27 mouse cellular contexts compared by ENCODE assay signal in genomic region chr9:120007833-120008232, GRCm38 (mm10). TPM values are rescaled to one million over a fixed set of nuclear protein-coding genes. Genes with fewer than 3 reads are reported as not detected.
DNase-seq lines count a peak whose midpoint lies in the region; ATAC-seq and TF ChIP-seq lines count a peak whose summit lies in the region.
"Had no signal": no experiment of that assay in that cellular context is flagged by ENCODE, and none has a peak within 500 bp of the region (broad histone marks: within the 10 kb centered on the region; RNA-seq: fewer than 3 reads in every experiment).

No protein-coding gene starts in this region.

- intact Hi-C loops in left cerebral cortex, adult 2 months (cut with DNase I) = no loop called here

- TF ChIP-seq CTCF in left cerebral cortex, adult 2 months (IDR thresholded peaks at IDR 0.05) = peak; percentile 8; the same call in 1 of the 2 replicates

- no peak for ATAC-seq in CD4-positive, CD25-positive, alpha-beta regulatory T cell, adult 4 months
- ATAC-seq: intestine, embryonic 15.5 days; midbrain, embryonic 13.5 days had no signal

- H3K27ac ChIP-seq in left cerebral cortex, adult 2 months = no peak overlapping the region
- H3K27ac ChIP-seq: forebrain, embryonic 10.5 days; hindbrain, embryonic 14.5 days; intestine, embryonic 15.5 days; limb, embryonic 10.5 days; midbrain, embryonic 13.5 days; neural tube, embryonic 13.5 days; stomach, embryonic 15.5 days had no signal

- no peak overlapping the region for H3K4me3 ChIP-seq in left cerebral cortex, adult 2 months
- H3K4me3 ChIP-seq: forebrain, embryonic 10.5 days; intestine, embryonic 15.5 days; limb, embryonic 10.5 days; megakaryocyte, embryonic 14.5 days; midbrain, embryonic 13.5 days; neural tube, embryonic 13.5 days; stomach, embryonic 15.5 days had no signal

- DNase-seq in CD4-positive, CD25-positive, alpha-beta regulatory T cell, adult 2 months (ENCODE audit: low read depth, low spot score) = peak; percentile 48
- DNase-seq in left cerebral cortex, adult 2 months (ENCODE audit: extremely low spot score in 1 of 2, low spot score in 2 of 2) = no peak
- DNase-seq in left cerebral cortex, adult 8-10 months (ENCODE audit: low spot score in 2 of 2) = no peak
- DNase-seq in 416B (ENCODE audit: low read depth) (peak; percentile 17), R1 (ENCODE audit: low read depth, low spot score) (peak; percentile 85)
- DNase-seq in thymus, postnatal 10 days (ENCODE audit: low spot score in 2 of 2) = no peak
- no peak for DNase-seq in spleen, postnatal 14 days (ENCODE audit: low spot score in 2 of 2)
- DNase-seq: cerebellum, adult 11-12 months; cerebellum, postnatal 10 days; heart, postnatal 4 days; kidney, postnatal 4 days; layer of hippocampus, adult 9-11 months; liver; lung, adult 2 months; lung, postnatal 36 days had no signal

RNA-seq across cellular contexts. Expression of gene Xirp1, which starts 15.6 kb away (rescaled TPM):
- polyA plus RNA-seq in CD4-positive, CD25-positive, alpha-beta regulatory T cell, adult 4 months (2017; shearing (Covaris generic)) = not detected
- total RNA-seq in left cerebral cortex, adult 2 months (2021) = under 1 TPM; 0.14 to 0.20 TPM
- under 1 TPM; 0.07 to 0.51 (median 0.31) TPM for total RNA-seq in left cerebral cortex, adult 8-10 months (2022)
- total RNA-seq: CH12.LX had no signal
- polyA plus RNA-seq: forebrain, embryonic 10.5 days; hindbrain, embryonic 14.5 days; kidney, embryonic 14.5 days; thymus, postnatal 0 days had no signal

RNA-seq across cellular contexts. Expression of gene Csrnp1, which starts 23.4 kb away (rescaled TPM):
- 10 to 100 TPM; 22.7 to 89.4 TPM for polyA plus RNA-seq in CD4-positive, CD25-positive, alpha-beta regulatory T cell, adult 4 months (2017; shearing (Covaris generic))
- total RNA-seq in left cerebral cortex, adult 2 months (2021) = 10 to 100 TPM; 28.7 to 31.3 TPM
- 10 to 100 TPM; 13.4 to 25.5 (median 14.7) TPM for total RNA-seq in left cerebral cortex, adult 8-10 months (2022)

Comparison
In these comparisons a context has a peak if more than half of its experiments do, and no peak if none do; other contexts are left out.
1. DNase-seq: peak in CD4-positive, CD25-positive, alpha-beta regulatory T cell, adult 2 months (single experiment), 416B (single experiment) and R1 (single experiment); none in left cerebral cortex, adult 2 months (0 of 2), left cerebral cortex, adult 8-10 months (0 of 2), thymus, postnatal 10 days (0 of 2) and spleen, postnatal 14 days (0 of 2).